Mouse (Mus musculus) central nervous system, embryonic 14 days (tissue): ENCODE measurements around the gene Folr2. TPM values are rescaled to one million over a fixed set of nuclear protein-coding genes. Genes with fewer than 3 reads are reported as not detected.

ENCODE experiments used
- polyA plus RNA-seq: library from polyadenylated mRNA; depleted of rRNA; stranded (reverse); fragments of >200 nt; gene quantifications from 2 replicates; pipeline ENCODE4 v1.2.3, GENCODE M21; 2012; rRNA removed

Gene Folr2
- polyA plus RNA-seq, result 4.2 and 4.7 TPM in 2 replicates

DNA sequence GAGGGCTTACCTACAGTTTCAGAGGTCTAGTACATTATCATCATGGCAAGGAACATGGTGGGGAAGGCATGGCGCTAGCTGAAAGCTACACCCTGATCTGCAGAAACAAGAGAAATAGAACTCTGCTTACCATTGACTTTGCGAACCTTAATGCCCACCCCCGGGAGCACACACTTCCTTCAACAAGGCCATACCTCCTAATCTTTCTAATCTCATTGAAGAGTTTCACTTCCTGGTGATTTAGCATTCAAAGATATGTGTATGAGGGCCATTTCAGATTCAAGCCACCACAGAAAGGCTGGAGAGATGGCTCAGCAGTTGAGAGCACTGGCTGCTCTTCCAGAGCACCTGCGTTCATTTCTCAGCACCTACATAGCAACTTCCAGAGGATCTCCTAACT is at the start of gene Folr2:
Gene Folr2, minus strand, starts transcription at position 101 of the 400 bp plus-strand sequence.

GRCm38 (mm10) chr7:101906287-101906681 is 49.3 kb upstream of the Folr2 start, which contains the start of gene Tomt:
Gene Tomt, minus strand, starts transcription at chr7:101906359.

GRCm38 (mm10) chr7:101905561-101906286 is 48.7 kb upstream of the Folr2 start, which contains the start of gene Lamtor1:
Gene Lamtor1, plus strand, starts transcription at chr7:101905904.

DNA sequence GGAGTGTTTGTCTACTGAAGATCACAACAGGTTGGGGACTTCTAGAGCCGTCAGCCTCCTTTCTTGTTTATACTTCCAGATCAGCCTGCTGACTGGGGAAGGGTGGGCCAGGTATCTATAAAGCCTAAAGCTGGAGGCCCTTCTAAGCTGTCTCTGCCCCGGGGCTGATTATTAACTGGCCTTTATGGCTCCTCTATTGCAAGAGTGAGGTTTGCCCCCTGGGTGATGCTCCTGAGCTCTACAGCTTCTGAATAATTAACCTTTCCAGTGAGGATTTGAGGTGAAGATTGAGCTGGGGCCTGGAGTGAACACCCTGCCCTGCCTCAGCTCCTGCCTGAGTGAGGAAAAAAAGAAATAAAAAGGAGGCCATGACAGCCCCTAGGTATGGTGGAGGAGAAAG is 13.6 kb upstream of the Folr2 start, which contains the start of gene Folr1:
Gene Folr1, minus strand, starts transcription at position 160 of the 400 bp plus-strand sequence.

DNA sequence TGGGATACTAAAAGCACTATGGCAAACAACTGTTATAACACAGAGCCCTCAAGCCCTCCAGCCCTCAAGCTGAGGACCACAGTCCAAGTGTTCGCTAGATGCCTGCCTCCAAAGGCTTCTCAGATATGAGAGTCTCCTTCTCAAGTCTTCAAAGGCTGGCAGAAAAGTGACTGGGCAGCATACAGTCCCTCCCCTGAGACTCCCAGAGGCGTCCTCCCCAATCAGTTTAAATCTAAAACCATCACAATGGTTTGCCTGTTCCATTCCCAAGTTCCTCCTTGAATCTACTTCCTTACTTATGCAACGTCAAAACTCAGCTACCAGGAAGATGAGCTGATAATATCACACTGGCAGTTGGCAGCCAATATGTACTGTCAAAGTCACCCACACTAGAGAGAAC is 6.4 kb upstream of the Folr2 start, which contains the start of gene Anapc15:
Gene Anapc15, plus strand, starts transcription at position 301 of the 400 bp plus-strand sequence.

GRCm38 (mm10) chr7:101837606-101838471 is 19.2 kb downstream of the Folr2 start, which contains the start of gene Inppl1:
Gene Inppl1, minus strand, starts transcription at chr7:101838229.

DNA sequence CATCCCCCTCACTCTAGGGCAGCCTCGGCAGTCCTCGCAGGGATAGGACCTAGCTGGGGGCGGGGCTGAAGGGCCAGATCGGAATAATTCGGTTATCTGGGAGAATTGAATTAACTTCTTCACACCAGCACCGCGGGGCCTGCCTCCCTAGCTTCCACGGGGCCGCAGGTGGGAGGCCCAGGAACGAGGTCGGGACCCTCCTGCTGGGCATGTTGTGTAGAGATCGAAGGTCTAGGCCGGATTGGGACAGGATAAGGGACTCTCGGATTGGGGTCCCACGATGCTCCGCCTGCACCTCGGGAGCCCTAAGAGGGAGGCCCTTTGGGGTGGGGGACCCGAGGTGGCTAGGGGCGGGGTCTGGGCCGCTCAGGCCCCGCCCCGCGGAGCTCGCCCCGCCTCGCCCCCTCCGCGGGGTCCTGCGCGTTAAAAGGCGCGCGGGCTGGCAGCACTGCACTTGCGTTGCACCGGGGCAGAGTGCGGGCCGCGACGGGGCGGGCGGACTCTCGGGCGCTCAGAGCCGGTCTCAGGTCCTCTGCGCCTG is 39.1 kb downstream of the Folr2 start, which contains the start of gene Phox2a:
Gene Phox2a, plus strand, starts transcription at position 453 of the 541 bp plus-strand sequence.

Other genes with a start within 250 kb of the Folr2 start
- gene Clpb, start 193.6 kb downstream of the Folr2 start, polyA plus RNA-seq, result 17.7 and 20.9 TPM in 2 replicates
- gene Phox2a, start 38.9 kb downstream of the Folr2 start, polyA plus RNA-seq, result 0.79 and 3.1 TPM in 2 replicates
- 36.5 and 44.2 TPM in 2 replicates for gene Inppl1, start 19.0 kb downstream of the Folr2 start, polyA plus RNA-seq
- gene Anapc15, start 6.5 kb upstream of the Folr2 start, polyA plus RNA-seq, result 101 and 125 TPM in 2 replicates
- 15.2 and 17.3 TPM in 2 replicates for gene Folr1, start 13.6 kb upstream of the Folr2 start, polyA plus RNA-seq
- gene Lamtor1, start 48.7 kb upstream of the Folr2 start, polyA plus RNA-seq, result 167 and 175 TPM in 2 replicates
- 0.22 and 0.29 TPM in 2 replicates for gene Tomt, start 49.2 kb upstream of the Folr2 start, polyA plus RNA-seq
- gene Lrrc51, start 76.7 kb upstream of the Folr2 start, polyA plus RNA-seq, result 9.4 and 12.1 TPM in 2 replicates
- 84.8 and 87.9 TPM in 2 replicates for gene Numa1, start 76.9 kb upstream of the Folr2 start, polyA plus RNA-seq
- 17.8 and 19.2 TPM in 2 replicates for gene Il18bp, start 161.5 kb upstream of the Folr2 start, polyA plus RNA-seq
- 84.0 and 84.5 TPM in 2 replicates for gene Rnf121, start 208.3 kb upstream of the Folr2 start, polyA plus RNA-seq
- 57.8 and 59.0 TPM in 2 replicates for gene Xndc1, start 208.3 kb upstream of the Folr2 start, polyA plus RNA-seq
- 7.0 and 7.4 TPM in 2 replicates for gene Xntrpc, start 208.5 kb upstream of the Folr2 start, polyA plus RNA-seq
- 3.5 and 3.9 TPM in 2 replicates for gene Trpc2, start 225.9 kb upstream of the Folr2 start, polyA plus RNA-seq
- gene Art1, start 244.5 kb upstream of the Folr2 start, polyA plus RNA-seq, result 0.43 and 2.9 TPM in 2 replicates